Mouse (Mus musculus) heart, adult 2 months (tissue): Measurements from ENCODE around the gene Tlr4. TPM values are rescaled to one million over a fixed set of nuclear protein-coding genes. Genes with fewer than 3 reads are reported as not detected.

Experiments
- DNase-seq, 2 experiments: peaks; one replicate each; pipeline ENCODE4 v3.0.0; 2021
- H3K27ac ChIP-seq: fragments of 200-600 bp; 2 replicates; pipeline ENCODE4 v1.8.1; 2022
- H3K27me3 ChIP-seq: fragments of 200-500 bp; 2 replicates; pipeline ENCODE4 v1.6.1; 2012; ENCODE audit warnings: mild to moderate bottlenecking, low read length, inconsistent platforms, mixed read lengths; ENCODE audit not compliant: control insufficient read depth, insufficient read depth
- H3K36me3 ChIP-seq: fragments of 200-500 bp; 2 replicates; pipeline ENCODE4 v1.6.1; 2012; ENCODE audit warnings: low read length, inconsistent platforms; ENCODE audit not compliant: control insufficient read depth, insufficient read depth
- H3K4me1 ChIP-seq: fragments of 200-500 bp; 2 replicates; pipeline ENCODE4 v1.6.1; 2011; ENCODE audit warnings: low read length; ENCODE audit not compliant: control insufficient read depth, insufficient read depth
- H3K4me3 ChIP-seq: fragments of 200-600 bp; 2 replicates; pipeline ENCODE4 v1.8.1; 2022
- H3K79me2 ChIP-seq: fragments of 200-500 bp; replicated peaks from 2 replicates; pipeline ENCODE4 v1.6.1; 2012; ENCODE audit warnings: mild to moderate bottlenecking, inconsistent platforms, low read length, moderate library complexity, mixed read lengths; ENCODE audit not compliant: control insufficient read depth, insufficient read depth
- H3K9ac ChIP-seq: fragments of 200-500 bp; 2 replicates; pipeline ENCODE4 v1.6.1; 2012; ENCODE audit warnings: low read depth, mild to moderate bottlenecking, control low read depth, inconsistent platforms, low read length, mixed read lengths
- CTCF ChIP-seq: fragments of 200-600 bp; IDR thresholded peaks from 2 replicates; pipeline ENCODE4 v1.8.1; 2022; ENCODE audit warnings: antibody characterized with exemption, mild to moderate bottlenecking, moderate library complexity
- EP300 ChIP-seq: fragments of 200-500 bp; IDR thresholded peaks from 2 replicates; pipeline ENCODE4 v1.6.1; 2011; ENCODE audit warnings: low read depth, low read length, control low read depth; ENCODE audit not compliant: insufficient read depth
- POLR2A ChIP-seq: fragments of 200-500 bp; IDR thresholded peaks from 2 replicates; pipeline ENCODE4 v1.6.1; 2011; ENCODE audit warnings: mild to moderate bottlenecking, low read depth, low read length, control low read depth; ENCODE audit not compliant: insufficient read depth
- WGBS: fragments of 180-500 bp; shearing (Covaris S2); methylation state at CpG from one replicate; pipeline ENCODE4 v1.1.7; 2018; 5-methylcytosine and 5-hydroxymethylcytosine counted together
- intact Hi-C: fragments of 180-260 bp; cut with DNase I; formaldehyde crosslinking; loops from one replicate; pipeline ENCODE4 v1.15.1; 2025
- polyA plus RNA-seq: library from polyadenylated mRNA; depleted of rRNA; stranded (reverse); fragments of >200 nt; gene quantifications from 2 replicates; pipeline ENCODE4 v1.2.3, GENCODE M21; 2012
- total RNA-seq, 2 experiments: library from RNA; stranded (reverse); gene quantifications; 2 replicates each; pipeline ENCODE4 v1.2.3; 2021

Tlr4 gene
- total and polyA plus RNA-seq, 3 experiments, result 2.3 to 18.5 (median 15.5) TPM

DNA sequence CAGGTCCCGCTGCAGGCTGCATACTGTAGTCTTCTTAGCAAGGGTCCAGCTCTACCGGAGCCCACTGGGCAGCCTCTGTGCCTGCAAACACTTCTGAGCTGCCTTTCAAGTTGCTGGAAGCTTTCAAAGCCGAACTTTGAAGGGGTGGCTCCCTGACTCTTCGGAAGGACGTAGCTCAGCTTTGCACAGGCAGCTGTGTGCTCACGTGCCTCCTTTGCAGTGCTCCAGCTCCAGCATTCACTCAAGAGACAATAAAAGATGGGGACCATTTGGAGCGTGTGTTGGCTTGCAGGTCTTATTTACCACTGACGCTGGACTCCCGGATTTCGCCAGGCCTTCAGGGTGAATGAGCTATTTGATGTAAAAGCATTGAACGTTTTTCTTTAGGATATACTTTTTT lies 50.2 kb downstream of the Tlr4 start:
- H3K4me3 ChIP-seq, result no peak overlapping the region
- no peak for DNase-seq
- no peaks in the 10 kb centered on the region for H3K27me3 ChIP-seq
- intact Hi-C loops, result no loop called here
- no peak overlapping the region for H3K27ac ChIP-seq
- H3K36me3 ChIP-seq, result no peaks in the 10 kb centered on the region
- H3K4me1 ChIP-seq, result no peaks in the 10 kb centered on the region
- H3K9ac ChIP-seq, result no peak overlapping the region
- TF ChIP-seq POLR2A (no peak), CTCF (no peak), EP300 (no peak)
- 78% methylated on average over 11 of the region's 11 CpGs for WGBS
- no peaks in the 10 kb centered on the region for H3K79me2 ChIP-seq

DNA sequence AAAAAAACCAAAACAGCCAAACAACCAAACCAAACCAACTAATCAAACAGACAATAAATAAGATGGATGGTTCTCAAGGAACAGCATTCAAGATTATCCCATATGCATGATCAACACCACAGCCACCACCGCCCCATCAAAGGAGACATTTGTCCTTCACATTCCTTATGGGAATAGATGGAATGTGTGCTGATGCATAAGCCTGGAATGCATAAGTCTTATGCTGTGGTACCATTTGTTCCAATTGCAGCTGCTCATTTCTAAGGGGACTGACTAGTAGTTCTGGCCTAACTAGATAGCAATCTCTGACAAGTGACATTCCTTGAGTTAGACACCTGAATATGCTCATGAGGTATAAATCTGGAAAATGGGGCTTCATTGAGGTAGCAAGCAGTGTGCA lies 54.1 kb downstream of the Tlr4 start:
- intact Hi-C loops, result no loop called here

DNA sequence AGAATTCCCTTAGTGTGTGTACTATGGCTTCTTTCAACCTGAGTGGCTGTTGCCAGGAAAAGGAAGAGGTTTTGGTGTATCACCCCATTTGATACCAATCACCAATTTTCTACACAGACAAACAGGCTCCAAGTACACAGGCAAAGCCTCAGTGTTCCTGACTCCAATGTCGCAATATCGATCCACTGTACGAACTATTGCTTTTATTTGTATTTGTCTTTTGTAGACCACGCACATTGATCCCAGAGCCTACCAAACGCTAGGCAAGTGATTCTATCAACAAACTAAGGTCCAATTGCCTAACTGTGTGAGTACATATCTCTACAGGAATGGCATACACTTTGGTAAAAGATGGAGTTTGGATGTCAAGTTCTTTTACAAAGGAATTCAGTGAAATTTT lies 55.9 kb downstream of the Tlr4 start:
- intact Hi-C loops, result no loop called here
- H3K4me1 ChIP-seq, result no peaks in the 10 kb centered on the region
- no peak overlapping the region for H3K4me3 ChIP-seq
- no peak for DNase-seq
- no peaks in the 10 kb centered on the region for H3K79me2 ChIP-seq
- no peak for TF ChIP-seq CTCF
- no peak for TF ChIP-seq EP300
- no peak for TF ChIP-seq POLR2A
- no peak overlapping the region for H3K9ac ChIP-seq
- no peaks in the 10 kb centered on the region for H3K36me3 ChIP-seq
- H3K27ac ChIP-seq, result no peak overlapping the region
- no peaks in the 10 kb centered on the region for H3K27me3 ChIP-seq
- WGBS, result 90% methylated on average over 5 of the region's 5 CpGs

More for the DNA sequence above, 54.1 kb downstream of the Tlr4 start:
- no peak for TF ChIP-seq CTCF
- TF ChIP-seq EP300, result no peak
- no peak for TF ChIP-seq POLR2A
- Histone ChIP-seq H3K4me1 (no peaks in the 10 kb centered on the region), H3K27ac (no peak overlapping the region), H3K79me2 (no peaks in the 10 kb centered on the region), H3K4me3 (no peak overlapping the region), H3K9ac (no peak overlapping the region), H3K36me3 (no peaks in the 10 kb centered on the region), H3K27me3 (no peaks in the 10 kb centered on the region)
- no peak for DNase-seq
- 86% methylated on average over 1 of the region's 1 CpGs for WGBS

DNA sequence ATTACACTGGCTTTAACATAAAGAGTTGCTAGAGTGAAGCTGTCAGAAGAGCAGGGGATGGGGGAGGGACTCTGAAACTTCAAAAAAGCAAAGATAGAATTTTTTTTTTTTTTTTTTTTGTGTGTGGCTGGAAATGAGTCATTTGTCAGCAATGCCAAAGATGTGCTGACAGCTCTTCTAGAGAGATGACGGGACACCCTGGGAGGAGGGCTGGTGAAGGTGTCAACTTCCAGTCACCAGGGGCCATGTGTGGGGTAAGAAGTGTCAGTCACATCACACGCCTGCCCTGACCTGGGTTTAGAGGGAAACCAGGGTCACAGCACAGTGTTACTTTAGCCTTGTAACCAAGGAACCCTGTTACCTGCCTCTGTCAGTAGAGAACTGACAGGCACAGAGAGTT lies 67.2 kb downstream of the Tlr4 start:
- no peaks in the 10 kb centered on the region for H3K36me3 ChIP-seq
- peak; percentile 28 to 37 for DNase-seq
- 19% methylated on average over 2 of the region's 2 CpGs for WGBS
- intact Hi-C loops, result no loop called here
- TF ChIP-seq CTCF, result no peak
- TF ChIP-seq EP300, result peak; percentile 63; the same call in 1 of the 2 replicates
- TF ChIP-seq POLR2A, result no peak
- H3K27me3 ChIP-seq, result no peaks in the 10 kb centered on the region
- no peaks in the 10 kb centered on the region for H3K79me2 ChIP-seq
- no peaks in the 10 kb centered on the region for H3K4me1 ChIP-seq
- no peak overlapping the region for H3K4me3 ChIP-seq
- H3K9ac ChIP-seq, result no peak overlapping the region
- peak overlapping the region; percentile 61 for H3K27ac ChIP-seq

DNA sequence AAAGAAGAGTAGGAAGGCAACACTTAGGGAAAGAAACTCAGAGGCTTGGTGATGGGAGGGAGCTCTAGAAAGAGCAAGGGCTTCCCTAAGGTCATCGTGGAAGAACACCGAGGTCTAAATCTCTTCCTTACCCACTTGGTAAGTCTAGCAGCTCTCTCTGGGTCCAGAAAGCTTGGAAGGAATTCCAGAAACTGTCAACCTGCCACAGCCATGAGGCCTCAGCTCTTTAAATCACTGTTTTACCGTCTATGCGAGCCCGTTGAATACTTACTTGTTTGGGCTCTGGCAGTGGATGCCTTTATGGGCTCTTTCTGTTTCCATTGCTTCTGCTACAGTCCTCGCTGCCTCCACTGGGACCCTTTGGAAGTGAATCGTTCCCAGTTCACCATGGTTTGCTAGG lies 67.6 kb downstream of the Tlr4 start:
- Histone ChIP-seq H3K4me3 (no peak overlapping the region), H3K36me3 (no peaks in the 10 kb centered on the region), H3K4me1 (no peaks in the 10 kb centered on the region), H3K27me3 (no peaks in the 10 kb centered on the region), H3K27ac (peak overlapping the region; percentile 61), H3K9ac (no peak overlapping the region), H3K79me2 (no peaks in the 10 kb centered on the region)
- DNase-seq, result peak; percentile 2 to 15
- intact Hi-C loops, result no loop called here
- TF ChIP-seq EP300 (no peak), POLR2A (no peak), CTCF (no peak)
- WGBS, result 59% methylated on average over 7 of the region's 7 CpGs

DNA sequence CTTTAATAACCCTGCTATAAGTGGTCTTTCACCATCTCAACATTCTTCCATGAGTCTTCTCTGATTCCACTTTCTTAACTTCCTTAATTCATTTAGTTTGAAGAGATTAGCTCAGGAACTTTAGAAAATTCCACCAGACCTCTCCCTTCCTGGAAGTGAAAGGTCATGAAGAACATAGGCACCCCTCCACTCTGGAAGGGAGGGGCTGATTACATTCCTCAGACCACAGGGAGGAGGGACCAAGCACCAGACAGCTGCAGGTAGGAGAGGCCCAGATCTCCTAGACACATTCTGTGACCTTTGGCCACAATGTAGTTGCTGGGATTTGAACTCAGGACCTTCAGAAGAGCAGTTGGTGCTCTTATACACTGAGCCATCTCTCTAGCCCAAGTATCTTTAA lies 72.7 kb downstream of the Tlr4 start:
- TF ChIP-seq CTCF, result no peak
- TF ChIP-seq POLR2A, result no peak
- TF ChIP-seq EP300, result no peak
- no peak for DNase-seq
- Histone ChIP-seq H3K9ac (no peak overlapping the region), H3K27me3 (no peaks in the 10 kb centered on the region), H3K79me2 (no peaks in the 10 kb centered on the region), H3K27ac (no peak overlapping the region), H3K4me3 (no peak overlapping the region), H3K4me1 (no peaks in the 10 kb centered on the region), H3K36me3 (no peaks in the 10 kb centered on the region)
- intact Hi-C loops, result no loop called here

DNA sequence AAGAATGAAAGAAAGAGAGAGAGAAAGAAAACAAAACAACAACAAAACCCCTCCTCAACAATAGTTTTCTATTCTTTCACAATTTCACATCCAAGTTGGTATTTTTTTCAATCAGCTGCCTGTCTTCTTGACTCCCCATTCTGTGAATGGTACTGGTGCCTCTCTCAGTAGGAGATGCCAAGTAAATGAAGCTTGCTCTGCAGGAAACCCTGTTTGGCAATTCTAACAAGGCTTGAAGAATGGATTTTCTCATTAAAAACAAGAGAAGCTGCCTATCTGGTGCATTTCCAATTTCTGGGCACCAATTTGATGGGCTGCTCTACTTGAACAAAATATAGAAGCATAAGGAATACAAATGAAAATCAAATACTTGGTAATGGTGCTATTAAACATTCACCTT lies 74.1 kb downstream of the Tlr4 start:
- H3K27ac ChIP-seq, result no peak overlapping the region
- intact Hi-C loops, result no loop called here
- H3K27me3 ChIP-seq, result no peaks in the 10 kb centered on the region
- H3K4me3 ChIP-seq, result no peak overlapping the region
- no peak overlapping the region for H3K9ac ChIP-seq
- no peaks in the 10 kb centered on the region for H3K79me2 ChIP-seq
- no peaks in the 10 kb centered on the region for H3K4me1 ChIP-seq
- H3K36me3 ChIP-seq, result no peaks in the 10 kb centered on the region
- TF ChIP-seq CTCF (no peak), EP300 (no peak), POLR2A (no peak)
- DNase-seq, result no peak
